Mouse (Mus musculus) lung, postnatal 0 days (tissue): Measurements from ENCODE around the gene Rdh16f1.

Experiments
- CTCF ChIP-seq: IDR thresholded peaks from 2 replicates; pipeline ENCODE4 v1.5.1; 2016; ENCODE audit warnings: antibody characterized with exemption, mild to moderate bottlenecking
- EP300 ChIP-seq: IDR thresholded peaks from 2 replicates; pipeline ENCODE4 v1.6.1; 2016; ENCODE audit warnings: antibody characterized with exemption, mild to moderate bottlenecking, control low read depth

- no peak for TF ChIP-seq CTCF
- TF ChIP-seq EP300 = no peak
Observed at GRCm38 (mm10) chr10:127829121-127829520, 69.5 kb downstream of the Rdh16f1 start.
